Mouse (Mus musculus) ovary, adult 10 weeks (tissue): Measurements from ENCODE around the gene Cldn34d. TPM values are rescaled to one million over a fixed set of nuclear protein-coding genes. Genes with fewer than 3 reads are reported as not detected.

Source experiments
- polyA plus RNA-seq: library from polyadenylated mRNA; stranded (reverse); fragments of 350-450 nt; fragmentation: Illumina TruSeq; extraction: RNeasy Lipid Tissue Mini Kit (QIAGEN cat#74804); gene quantifications from one replicate; pipeline ENCODE4 v1.2.3, GENCODE M21; 2014

Gene Cldn34d
- polyA plus RNA-seq = 0.48 TPM

GRCm38 (mm10) chrX:76602824-76603223, at the start of gene Cldn34d:
TSS of gene Cldn34d (minus strand) at chrX:76602924.

Other genes with a start within 250 kb of the Cldn34d start
- not detected for gene Cldn34b4, start 209.6 kb downstream of the Cldn34d start, polyA plus RNA-seq